In genomic region chr8:95764133-95764532, GRCm38 (mm10) we compare ENCODE assay signal across 25 mouse cellular contexts. TPM values are rescaled to one million over a fixed set of nuclear protein-coding genes. Genes with fewer than 3 reads are reported as not detected.
DNase-seq lines count a peak whose midpoint lies in the region; ATAC-seq and TF ChIP-seq lines count a peak whose summit lies in the region.
"Had no signal": no experiment of that assay in that cellular context is flagged by ENCODE, and none has a peak within 500 bp of the region (broad histone marks: within the 10 kb centered on the region; RNA-seq: fewer than 3 reads in every experiment).

No protein-coding gene starts in this region.

- no peaks in the 10 kb centered on the region for H3K4me1 ChIP-seq in heart, adult 2 months (ENCODE audit: control insufficient read depth, insufficient read depth, low read length)
- H3K4me1 ChIP-seq in heart, embryonic 12.5 days (replicated peaks), result 0 out of 2 replicates have a peak, but pooled peaks cover 5% of the 10 kb centered on the region
- no peaks in the 10 kb centered on the region for H3K4me1 ChIP-seq in forebrain, embryonic 14.5 days (ENCODE audit: control insufficient read depth, insufficient read depth, low read length)
- H3K4me1 ChIP-seq: forebrain, embryonic 10.5 days; forebrain, embryonic 13.5 days; heart, embryonic 15.5 days; hindbrain, embryonic 10.5 days had no signal

- no peak for TF ChIP-seq EP300 in heart, adult 2 months (IDR thresholded peaks at IDR 0.05; ENCODE audit: insufficient read depth, low read depth, low read length)

- no peak overlapping the region for H3K27ac ChIP-seq in heart, adult 2 months
- no peak overlapping the region for H3K27ac ChIP-seq in heart, embryonic 12.5 days (ENCODE audit: poor library complexity, severe bottlenecking)
- H3K27ac ChIP-seq in layer of hippocampus, adult 2 months, result no peak overlapping the region
- no peak overlapping the region for H3K27ac ChIP-seq in forebrain, embryonic 14.5 days (ENCODE audit: low read depth, low read length)
- H3K27ac ChIP-seq: forebrain, embryonic 10.5 days; forebrain, embryonic 13.5 days; heart, embryonic 15.5 days; hindbrain, embryonic 10.5 days; hindbrain, embryonic 14.5 days had no signal

- no peak for ATAC-seq in heart, embryonic 12.5 days (ENCODE audit: insufficient number of reproducible peaks, low FRiP score)
- peak; percentile 48; the same call in 1 of the 2 replicates for ATAC-seq in megakaryocyte progenitor cell, adult 5-6 weeks (replicated peaks; ENCODE audit: poor library complexity)
- no peak for ATAC-seq in forebrain, embryonic 14.5 days
- ATAC-seq: activated CD4-positive, CD25-positive, alpha-beta regulatory T cell, adult 4 months; CD4-positive, CD25-positive, alpha-beta regulatory T cell, adult 4 months; forebrain, embryonic 13.5 days; forebrain, postnatal 0 days had no signal

- H3K9me3 ChIP-seq in heart, embryonic 12.5 days (replicated peaks), result no peaks in the 10 kb centered on the region
- H3K9me3 ChIP-seq in forebrain, embryonic 14.5 days (replicated peaks; ENCODE audit: control insufficient read depth, low read length), result no peaks in the 10 kb centered on the region
- H3K9me3 ChIP-seq: forebrain, embryonic 10.5 days; forebrain, embryonic 13.5 days; heart, embryonic 15.5 days; hindbrain, embryonic 10.5 days had no signal

- no peaks in the 10 kb centered on the region for H3K27me3 ChIP-seq in heart, adult 2 months (ENCODE audit: control insufficient read depth, insufficient read depth, low read length)
- no peaks in the 10 kb centered on the region for H3K27me3 ChIP-seq in heart, embryonic 12.5 days (replicated peaks)
- H3K27me3 ChIP-seq in forebrain, embryonic 14.5 days (replicated peaks; ENCODE audit: control insufficient read depth, insufficient read depth, low read length), result no peaks in the 10 kb centered on the region
- H3K27me3 ChIP-seq: forebrain, embryonic 13.5 days; heart, embryonic 15.5 days had no signal

- TF ChIP-seq CTCF in heart, adult 2 months (IDR thresholded peaks at IDR 0.05), result peak; percentile 68
- TF ChIP-seq CTCF in layer of hippocampus, adult 2 months (conservative IDR thresholded peaks at IDR 0.05), result peak; percentile 77

- 78% methylated on average over 1 of the region's 1 CpGs for WGBS in heart, adult 2 months
- 88% methylated on average over 1 of the region's 1 CpGs for WGBS in heart, embryonic 12.5 days
- WGBS in forebrain, embryonic 14.5 days, result 93% methylated on average over 1 of the region's 1 CpGs

- no peak overlapping the region for H3K4me3 ChIP-seq in heart, adult 2 months
- H3K4me3 ChIP-seq in heart, embryonic 12.5 days, result no peak overlapping the region
- no peak overlapping the region for H3K4me3 ChIP-seq in layer of hippocampus, adult 2 months
- H3K4me3 ChIP-seq in forebrain, embryonic 14.5 days (ENCODE audit: low read depth, low read length), result no peak overlapping the region
- H3K4me3 ChIP-seq: forebrain, embryonic 10.5 days; forebrain, embryonic 13.5 days; heart, embryonic 15.5 days; hindbrain, embryonic 10.5 days had no signal

- DNase-seq in heart, adult 2 months, result no peak
- DNase-seq in layer of hippocampus, adult 2 months (ENCODE audit: low spot score in 2 of 2), result no peak
- DNase-seq in layer of hippocampus, postnatal 25 days (ENCODE audit: extremely low spot score in 1 of 2, low spot score in 1 of 2), result no peak
- DNase-seq in 3T3-L1 (ENCODE audit: low read depth, low spot score), result peak; percentile 24
- no peak for DNase-seq in forebrain, embryonic 14.5 days (ENCODE audit: low spot score)
- DNase-seq: adrenal gland, adult 8-10 months; adrenal gland, postnatal 25 days; cerebellum, adult 11-12 months; cerebellum, adult 8-10 months; cerebellum, postnatal 14 days; forebrain, postnatal 0 days; gastrocnemius, postnatal 10 days; gastrocnemius, postnatal 36 days; heart, postnatal 10 days; heart, postnatal 36 days had no signal

- intact Hi-C loops in heart, adult 2 months (cut with DNase I), result loop anchor here (5.0 to 10.0 kb wide), 2 partner anchors 42 to 151 kb away; no protein-coding TSS in a partner anchor

- H3K36me3 ChIP-seq in heart, adult 2 months (ENCODE audit: control insufficient read depth, insufficient read depth, low read length), result peaks cover 23% of the 10 kb centered on the region
- H3K36me3 ChIP-seq in heart, embryonic 12.5 days, result peaks cover 68% of the 10 kb centered on the region
- peaks cover 84% of the 10 kb centered on the region for H3K36me3 ChIP-seq in forebrain, embryonic 14.5 days (ENCODE audit: control insufficient read depth, insufficient read depth, low read length)

- no peaks in the 10 kb centered on the region for H3K79me2 ChIP-seq in heart, adult 2 months (replicated peaks; ENCODE audit: control insufficient read depth, insufficient read depth, low read length)

- H3K9ac ChIP-seq in heart, adult 2 months (ENCODE audit: low read depth, low read length), result no peak overlapping the region
- no peak overlapping the region for H3K9ac ChIP-seq in heart, embryonic 12.5 days
- no peak overlapping the region for H3K9ac ChIP-seq in forebrain, embryonic 14.5 days (ENCODE audit: low read length)
- H3K9ac ChIP-seq: forebrain, embryonic 13.5 days; forebrain, postnatal 0 days; heart, embryonic 15.5 days; hindbrain, embryonic 14.5 days had no signal

- no peak for TF ChIP-seq POLR2A in heart, adult 2 months (IDR thresholded peaks at IDR 0.05; ENCODE audit: insufficient read depth, low read depth, low read length)

- H3K4me2 ChIP-seq in heart, embryonic 12.5 days, result no peak overlapping the region
- no peak overlapping the region for H3K4me2 ChIP-seq in forebrain, embryonic 14.5 days (ENCODE audit: low read length)
- H3K4me2 ChIP-seq: forebrain, embryonic 13.5 days; heart, embryonic 11.5 days; heart, embryonic 15.5 days; hindbrain, embryonic 14.5 days had no signal

RNA-seq across cellular contexts. Expression of gene Cnot1, which starts 43.1 kb away (rescaled TPM):
- 100 to 1,000 TPM; 107 to 116 TPM for total RNA-seq in heart, adult 2 months (2021)
- 51.0 and 86.7 TPM in 2 replicates for polyA plus RNA-seq in heart, adult 2 months (2012; rRNA removed)
- 80.7 and 89.2 TPM in 2 replicates for polyA plus RNA-seq in heart, embryonic 12.5 days (2016; fragmentation: Nextera tagmentation; extraction: Ambion mirVana)
- 100 to 1,000 TPM; 130 to 144 TPM for total RNA-seq in layer of hippocampus, adult 2 months (2021)
- 100 to 1,000 TPM; 121 to 133 TPM for total RNA-seq in layer of hippocampus, postnatal 25 days (2021)
- total RNA-seq in megakaryocyte progenitor cell, adult 5-6 weeks (2015), result 210 and 287 TPM in 2 replicates
- 104 and 139 TPM in 2 replicates for total RNA-seq in megakaryocyte progenitor cell, adult 5-6 weeks (2017)
- polyA plus RNA-seq in forebrain, embryonic 14.5 days (2014; fragmentation: Nextera tagmentation; extraction: Ambion mirVana), result 63.0 and 66.4 TPM in 2 replicates

RNA-seq across cellular contexts. Expression of gene Setd6, which starts 48.5 kb away (rescaled TPM):
- 10 to 100 TPM; 14.3 to 15.3 TPM for total RNA-seq in heart, adult 2 months (2021)
- polyA plus RNA-seq in heart, adult 2 months (2012; rRNA removed), result 8.0 and 13.1 TPM in 2 replicates
- polyA plus RNA-seq in heart, embryonic 12.5 days (2016; fragmentation: Nextera tagmentation; extraction: Ambion mirVana), result 18.7 and 20.3 TPM in 2 replicates
- total RNA-seq in layer of hippocampus, adult 2 months (2021), result 10 to 100 TPM; 16.4 to 21.9 TPM
- 10 to 100 TPM; 19.9 to 22.0 TPM for total RNA-seq in layer of hippocampus, postnatal 25 days (2021)
- 29.8 and 31.8 TPM in 2 replicates for total RNA-seq in megakaryocyte progenitor cell, adult 5-6 weeks (2015)
- 48.4 and 48.9 TPM in 2 replicates for total RNA-seq in megakaryocyte progenitor cell, adult 5-6 weeks (2017)
- polyA plus RNA-seq in forebrain, embryonic 14.5 days (2014; fragmentation: Nextera tagmentation; extraction: Ambion mirVana), result 26.0 and 26.2 TPM in 2 replicates
